Mouse (Mus musculus): ENCODE results near the gene Tmem44. TPM values are rescaled to one million over a fixed set of nuclear protein-coding genes. Genes with fewer than 3 reads are reported as not detected.
A peak's percentile ranks its signal among the peaks of the same experiment; 100 is the strongest.
"Not testable (repeated sequence)": the region's sequence is repeated elsewhere in the genome, so short reads cannot be mapped to it uniquely, and the experiment has no call there.

Gene Tmem44
- total RNA-seq, 2 experiments from 2014 or later: 6.4 to 9.7 TPM

GRCm38 (mm10) chr16:30497307-30497706 lies 53.3 kb downstream of the Tmem44 start:
- no peak for DNase-seq

GRCm38 (mm10) chr16:30494883-30495282 lies 55.8 kb downstream of the Tmem44 start:
- no peak for DNase-seq

GRCm38 (mm10) chr16:30491742-30492141 lies 58.9 kb downstream of the Tmem44 start:
- DNase-seq: no peak

- DNase-seq: peak; percentile 51
These were observed 59.9 kb downstream of the Tmem44 start for GRCm38 (mm10) chr16:30490791-30491190.

- DNase-seq: no peak
These were observed 60.3 kb downstream of the Tmem44 start for GRCm38 (mm10) chr16:30490316-30490715.

- DNase-seq: peak; percentile 40
These were observed 61.0 kb downstream of the Tmem44 start for GRCm38 (mm10) chr16:30489662-30490061.

- DNase-seq: no peak
These were observed 64.1 kb downstream of the Tmem44 start for GRCm38 (mm10) chr16:30486498-30486897.

- no peak for DNase-seq
These were observed 72.9 kb downstream of the Tmem44 start for GRCm38 (mm10) chr16:30477791-30478190.

GRCm38 (mm10) chr16:30477006-30477405 lies 73.6 kb downstream of the Tmem44 start:
- no peak for DNase-seq

GRCm38 (mm10) chr16:30475633-30476461 lies 74.8 kb downstream of the Tmem44 start:
- DNase-seq: peak; percentile 10

- DNase-seq: no peak
These were observed 78.2 kb downstream of the Tmem44 start for GRCm38 (mm10) chr16:30472447-30472846.

GRCm38 (mm10) chr16:30471912-30472311 lies 78.7 kb downstream of the Tmem44 start:
- DNase-seq: no peak

- no peak for DNase-seq
These were observed 81.7 kb downstream of the Tmem44 start for GRCm38 (mm10) chr16:30468944-30469343.

- peak; percentile 16 for DNase-seq
These were observed 84.9 kb downstream of the Tmem44 start for GRCm38 (mm10) chr16:30465680-30466298.

GRCm38 (mm10) chr16:30464742-30465141 lies 85.9 kb downstream of the Tmem44 start:
- not testable (repeated sequence) for DNase-seq

Other genes starting within 250 kb of the Tmem44 start
- gene Gp5, start 240.1 kb downstream of the Tmem44 start, total RNA-seq (2021): under 1 TPM; 0.51 to 0.73 TPM
- gene Atp13a3, start 144.9 kb downstream of the Tmem44 start, total RNA-seq (2021): 10 to 100 TPM; 85.2 to 92.0 TPM
- 10 to 100 TPM; 34.4 to 35.2 TPM for gene Lsg1, start 36.8 kb upstream of the Tmem44 start, total RNA-seq (2021)
- gene Fam43a, start 48.9 kb upstream of the Tmem44 start, total RNA-seq (2021): 10 to 100 TPM; 37.4 to 47.7 TPM